Mouse (Mus musculus) olfactory bulb, adult 2 months (tissue): ENCODE results near the gene Ephb2.

Source experiments
- CTCF ChIP-seq: fragments of 200-500 bp; IDR thresholded peaks from 2 replicates; pipeline ENCODE4 v1.5.1; 2012; ENCODE audit warnings: low read depth, mild to moderate bottlenecking, low read length, moderate library complexity; ENCODE audit not compliant: insufficient read depth
- POLR2A ChIP-seq: fragments of 200-500 bp; IDR thresholded peaks from 2 replicates; pipeline ENCODE4 v1.6.1; 2012; ENCODE audit warnings: mild to moderate bottlenecking, low read depth, low read length, moderate library complexity; ENCODE audit not compliant: insufficient read depth

DNA sequence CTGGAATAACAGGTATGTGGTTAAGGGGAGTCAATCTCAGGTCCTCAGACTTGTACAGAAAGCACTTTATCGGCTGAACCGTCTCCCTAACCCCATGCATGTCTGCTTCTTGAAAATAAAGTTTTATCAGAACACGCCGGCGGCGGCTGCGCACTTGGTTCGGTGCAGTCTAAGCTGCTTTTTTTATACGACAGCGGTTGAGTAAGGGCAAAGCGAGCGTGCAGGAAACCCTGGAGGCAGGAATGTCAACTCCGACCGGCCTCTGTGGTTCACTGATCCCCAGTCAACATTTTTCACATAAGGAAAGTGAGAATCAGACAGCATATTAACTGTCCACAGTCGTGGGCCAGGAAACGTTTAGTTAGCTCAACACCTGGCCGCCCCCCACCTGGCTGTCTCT is 111.1 kb downstream of the Ephb2 start:
- TF ChIP-seq CTCF (no peak), POLR2A (no peak)
